In the genomic region with DNA sequence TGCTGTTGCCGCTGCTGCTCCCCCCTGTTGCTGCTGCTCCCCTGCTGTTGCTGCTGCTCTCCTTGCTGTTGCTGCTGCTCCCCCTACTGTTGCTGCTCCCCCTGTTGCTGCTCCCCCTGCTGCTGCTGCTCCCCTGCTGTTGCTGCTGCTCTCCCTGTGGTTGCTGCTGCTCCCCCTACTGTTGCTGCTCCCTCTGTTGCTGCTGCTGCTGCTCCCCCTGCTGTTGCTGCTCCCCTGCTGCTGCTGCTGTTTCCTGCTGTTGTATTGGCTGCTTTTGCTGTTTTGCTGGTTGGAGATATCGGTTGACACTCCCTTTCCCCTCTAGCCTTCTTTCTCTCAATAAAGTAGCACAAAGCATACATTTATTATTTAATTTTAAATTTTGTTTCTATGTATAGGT, we compare ENCODE assay signal across 7 mouse cellular contexts. TPM values are rescaled to one million over a fixed set of nuclear protein-coding genes. Genes with fewer than 3 reads are reported as not detected.
DNase-seq lines count a peak whose midpoint lies in the region; ATAC-seq and TF ChIP-seq lines count a peak whose summit lies in the region.
"Not testable (repeated sequence)": the region's sequence is repeated elsewhere in the genome, so short reads cannot be mapped to it uniquely, and the experiment has no call there.

No protein-coding gene starts in this region.

- H3K9ac ChIP-seq in embryonic facial prominence, embryonic 14.5 days (ENCODE audit: low read depth, low read length); heart, postnatal 0 days (replicated peaks; ENCODE audit: low read depth, low read length); midbrain, postnatal 0 days (replicated peaks; ENCODE audit: low read length, poor library complexity, severe bottlenecking): not testable (repeated sequence)

- WGBS in embryonic facial prominence, embryonic 14.5 days, result 58% methylated on average over 2 of the region's 2 CpGs
- 50% methylated on average over 1 of the region's 2 CpGs for WGBS in heart, postnatal 0 days
- 52% methylated on average over 2 of the region's 2 CpGs for WGBS in midbrain, postnatal 0 days

- not testable (repeated sequence) for TF ChIP-seq EP300 in heart, postnatal 0 days (IDR thresholded peaks at IDR 0.05; ENCODE audit: low read depth)

- H3K4me3 ChIP-seq in embryonic facial prominence, embryonic 14.5 days (ENCODE audit: low read depth, low read length); heart, postnatal 0 days (ENCODE audit: low read depth, low read length); midbrain, postnatal 0 days (ENCODE audit: low read depth, low read length): not testable (repeated sequence)

- H3K36me3 ChIP-seq in embryonic facial prominence, embryonic 14.5 days (ENCODE audit: control insufficient read depth, insufficient read depth, low read length); heart, postnatal 0 days (replicated peaks; ENCODE audit: control insufficient read depth, insufficient read depth, low read length); midbrain, postnatal 0 days (ENCODE audit: insufficient read depth, low read length): not testable (repeated sequence)

- not testable (repeated sequence) for ATAC-seq in embryonic facial prominence, embryonic 14.5 days (ENCODE audit: low read depth); heart, postnatal 0 days (ENCODE audit: insufficient read depth, low read depth); midbrain, postnatal 0 days (ENCODE audit: low FRiP score)

- H3K4me2 ChIP-seq in embryonic facial prominence, embryonic 14.5 days (ENCODE audit: low read depth, low read length); heart, postnatal 0 days (ENCODE audit: low read depth, low read length); midbrain, postnatal 0 days (ENCODE audit: low read depth, low read length, poor library complexity, severe bottlenecking): not testable (repeated sequence)

- not testable (repeated sequence) for H3K9me3 ChIP-seq in embryonic facial prominence, embryonic 14.5 days (ENCODE audit: control insufficient read depth, low read length); heart, postnatal 0 days (replicated peaks; ENCODE audit: control insufficient read depth, low read length); midbrain, postnatal 0 days (ENCODE audit: low read length)

- H3K27me3 ChIP-seq in embryonic facial prominence, embryonic 14.5 days (replicated peaks; ENCODE audit: control insufficient read depth, insufficient read depth, low read length); heart, postnatal 0 days (ENCODE audit: control insufficient read depth, insufficient read depth, low read length); midbrain, postnatal 0 days (ENCODE audit: insufficient read depth, low read length): not testable (repeated sequence)

- peak; percentile 38 for DNase-seq in NIH3T3 (ENCODE audit: low read depth)
- peak; percentile 27 for DNase-seq in embryonic facial prominence, embryonic 14.5 days (ENCODE audit: low spot score)
- DNase-seq in heart, postnatal 0 days (ENCODE audit: low spot score), result peak; percentile 15
- DNase-seq in kidney, adult 9 months, result peak; percentile 39
- peak; percentile 24 to 27 for DNase-seq in lung, adult 18-20 months
- DNase-seq in midbrain, postnatal 0 days (ENCODE audit: low spot score), result not testable (repeated sequence)
- peak; percentile 14 for DNase-seq in thymus, postnatal 0 days (ENCODE audit: low spot score)

- H3K4me1 ChIP-seq in embryonic facial prominence, embryonic 14.5 days (ENCODE audit: control insufficient read depth, insufficient read depth, low read length); heart, postnatal 0 days (ENCODE audit: control insufficient read depth, insufficient read depth); midbrain, postnatal 0 days (ENCODE audit: insufficient read depth, low read length): not testable (repeated sequence)

- not testable (repeated sequence) for H3K27ac ChIP-seq in embryonic facial prominence, embryonic 14.5 days (replicated peaks; ENCODE audit: low read depth, low read length); heart, postnatal 0 days (ENCODE audit: low read depth); midbrain, postnatal 0 days (ENCODE audit: low read depth, low read length)

- TF ChIP-seq CTCF in heart, postnatal 0 days (IDR thresholded peaks at IDR 0.05; ENCODE audit: low read depth), result peak; percentile 71
- TF ChIP-seq CTCF in midbrain, postnatal 0 days (IDR thresholded peaks at IDR 0.05), result peak; percentile 59

RNA-seq across cellular contexts. Expression of gene Morc2a, which starts 46.3 kb away (rescaled TPM):
- 20.9 and 24.5 TPM in 2 replicates for polyA plus RNA-seq in embryonic facial prominence, embryonic 14.5 days (2014; fragmentation: Nextera tagmentation; extraction: Ambion mirVana)
- total RNA-seq in heart, postnatal 0 days (2014; rRNA removed; ENCODE audit: low replicate concordance), result 12.8 and 21.3 TPM in 2 replicates
- 7.9 and 9.5 TPM in 2 replicates for polyA plus RNA-seq in heart, postnatal 0 days (2015; fragmentation: Nextera tagmentation; extraction: Ambion mirVana)
- 39.1 and 44.2 TPM in 2 replicates for total RNA-seq in midbrain, postnatal 0 days (2014; rRNA removed)
- 19.8 and 21.9 TPM in 2 replicates for polyA plus RNA-seq in midbrain, postnatal 0 days (2015; fragmentation: Nextera tagmentation; extraction: Ambion mirVana)
- polyA plus RNA-seq in thymus, postnatal 0 days (2015; fragmentation: Nextera tagmentation; extraction: Ambion mirVana), result 14.7 and 16.7 TPM in 2 replicates
